Mouse (Mus musculus) testis, adult 2 months (tissue): ENCODE measurements around the gene Cotl1.

ENCODE experiments used
- CTCF ChIP-seq: fragments of 200-500 bp; IDR thresholded peaks from 2 replicates; pipeline ENCODE4 v1.5.1; 2012; ENCODE audit warnings: low read depth, mild to moderate bottlenecking, inconsistent platforms, low read length, moderate library complexity; ENCODE audit not compliant: control insufficient read depth, insufficient read depth, insufficient replicate concordance
- POLR2A ChIP-seq: fragments of 200-500 bp; IDR thresholded peaks from 2 replicates; pipeline ENCODE4 v1.6.1; 2012; ENCODE audit warnings: low read depth, mild to moderate bottlenecking, inconsistent platforms, low read length, moderate library complexity; ENCODE audit not compliant: control insufficient read depth

DNA sequence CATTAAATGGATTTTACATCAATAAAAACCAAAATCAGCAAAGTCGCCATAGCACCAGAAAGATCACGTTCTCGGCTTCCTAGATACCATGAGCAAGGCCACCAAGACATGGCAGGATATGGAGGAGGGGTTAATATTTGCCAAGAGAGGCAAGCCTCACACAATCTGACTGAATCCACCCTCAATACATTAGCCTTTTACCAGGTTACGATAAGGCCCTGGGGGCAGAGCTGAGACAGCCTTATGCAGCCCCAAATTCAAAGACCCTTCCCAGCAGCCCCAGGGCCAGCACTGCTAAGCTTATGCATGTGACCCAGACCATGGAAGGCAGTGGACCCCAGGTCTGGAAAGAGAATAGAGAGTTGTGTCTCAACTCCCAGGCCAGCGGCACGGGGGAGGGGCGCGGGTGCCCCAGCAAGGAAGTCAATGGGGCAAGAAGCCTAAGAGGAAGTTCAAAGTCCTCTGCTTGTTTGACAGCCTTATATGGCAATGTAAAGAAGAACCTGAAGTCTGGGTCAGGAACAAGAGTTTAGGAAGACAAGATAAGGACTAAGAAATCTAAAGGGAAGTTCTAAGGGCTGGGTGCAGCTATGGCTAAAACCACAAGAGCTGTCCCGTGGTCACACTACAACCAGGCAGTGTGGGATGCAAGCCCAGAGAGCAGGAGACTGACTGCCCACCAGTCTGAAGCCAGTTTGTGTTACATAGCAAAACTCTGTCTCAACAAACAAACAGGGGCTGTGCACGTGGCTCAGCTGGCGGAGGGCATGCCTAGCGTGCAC, 27.5 kb downstream of the Cotl1 start:
- no peak for TF ChIP-seq CTCF
- no peak for TF ChIP-seq POLR2A
